Mouse (Mus musculus) C2C12 (cell line): Measurements from ENCODE around the gene Sirt1. TPM values are rescaled to one million over a fixed set of nuclear protein-coding genes. Genes with fewer than 3 reads are reported as not detected.

ENCODE experiments used
- H3K27me3 ChIP-seq: one replicate; pipeline ENCODE4 v1.6.1; 2011; ENCODE audit not compliant: control insufficient read depth, insufficient read depth, insufficient read length
- H3K36me3 ChIP-seq: one replicate; pipeline ENCODE4 v1.6.1; 2011; ENCODE audit not compliant: control insufficient read depth, insufficient read depth
- H3K4me3 ChIP-seq: one replicate; pipeline ENCODE4 v1.5.1; 2011; ENCODE audit warnings: mild to moderate bottlenecking, control low read depth; ENCODE audit not compliant: poor library complexity, insufficient read depth, severe bottlenecking
- H3K79me2 ChIP-seq: one replicate; pipeline ENCODE4 v1.6.1; 2011; ENCODE audit not compliant: control insufficient read depth, insufficient read depth
- H3K79me3 ChIP-seq: one replicate; pipeline ENCODE4 v1.6.1; 2011; ENCODE audit warnings: low read depth, control low read depth
- H3ac ChIP-seq: one replicate; pipeline ENCODE3; 2011; ENCODE audit warnings: low read depth; ENCODE audit not compliant: control insufficient read depth, insufficient read length
- CEBPB ChIP-seq: IDR thresholded peaks from one replicate; pipeline ENCODE4 v1.6.1; 2011; ENCODE audit warnings: low read depth, mild to moderate bottlenecking, control low read depth, moderate library complexity
- CTCF ChIP-seq: IDR thresholded peaks from one replicate; pipeline ENCODE4 v1.5.1; 2011; ENCODE audit not compliant: control insufficient read depth, insufficient read depth, insufficient read length
- FOSL1 ChIP-seq: IDR thresholded peaks from one replicate; pipeline ENCODE4 v1.8.0; 2011; ENCODE audit warnings: mild to moderate bottlenecking, low read length; ENCODE audit not compliant: poor library complexity, insufficient read depth, severe bottlenecking
- MAX ChIP-seq: IDR thresholded peaks from one replicate; pipeline ENCODE4 v1.6.1; 2011; ENCODE audit warnings: mild to moderate bottlenecking, control low read depth
- MYOD1 ChIP-seq: IDR thresholded peaks from one replicate; pipeline ENCODE4 v1.6.1; 2011; ENCODE audit warnings: low read depth; ENCODE audit not compliant: control insufficient read depth, insufficient read length
- MYOG ChIP-seq: IDR thresholded peaks from one replicate; pipeline ENCODE4 v1.6.1; 2011; ENCODE audit not compliant: control insufficient read depth, insufficient read length; ENCODE audit errors: extremely low read depth
- USF1 ChIP-seq: IDR thresholded peaks from one replicate; pipeline ENCODE4 v1.6.1; 2011; ENCODE audit warnings: low read depth, mild to moderate bottlenecking, control low read depth, moderate library complexity
- polyA plus RNA-seq: library from polyadenylated mRNA; unstranded; fragments of >200 nt; fragmentation: generic; extraction: Trizol; gene quantifications from one replicate; pipeline ENCODE4 v1.2.1, GENCODE M21; 2012; ENCODE audit warnings: missing spikeins

The Sirt1 gene
- polyA plus RNA-seq, 1 experiment = 4.2 TPM

- TF ChIP-seq FOSL1 = no peak
- no peak for TF ChIP-seq USF1
- TF ChIP-seq CEBPB = no peak
- TF ChIP-seq CTCF = no peak
- TF ChIP-seq MYOD1 = no peak
- no peak for TF ChIP-seq MYOG
- TF ChIP-seq MAX = no peak
- no peak overlapping the region for H3ac ChIP-seq
These were observed 36.8 kb downstream of the Sirt1 start for GRCm38 (mm10) chr10:63344751-63345150.

GRCm38 (mm10) chr10:63341351-63341750 lies 40.2 kb downstream of the Sirt1 start:
- H3K36me3 ChIP-seq = peaks cover 2% of the 10 kb centered on the region
- H3K4me3 ChIP-seq = no peak overlapping the region
- TF ChIP-seq MYOG = no peak
- TF ChIP-seq CEBPB = no peak
- no peak for TF ChIP-seq MYOD1
- no peak for TF ChIP-seq FOSL1
- no peak overlapping the region for H3ac ChIP-seq
- peaks cover 20% of the 10 kb centered on the region for H3K79me2 ChIP-seq
- no peaks in the 10 kb centered on the region for H3K27me3 ChIP-seq
- H3K79me3 ChIP-seq = peaks cover 16% of the 10 kb centered on the region

More at GRCm38 (mm10) chr10:63344751-63345150, 36.8 kb downstream of the Sirt1 start:
- H3K36me3 ChIP-seq = no peaks in the 10 kb centered on the region
- H3K79me2 ChIP-seq = no peaks in the 10 kb centered on the region
- no peaks in the 10 kb centered on the region for H3K79me3 ChIP-seq
- no peak overlapping the region for H3K4me3 ChIP-seq
- no peaks in the 10 kb centered on the region for H3K27me3 ChIP-seq

DNA sequence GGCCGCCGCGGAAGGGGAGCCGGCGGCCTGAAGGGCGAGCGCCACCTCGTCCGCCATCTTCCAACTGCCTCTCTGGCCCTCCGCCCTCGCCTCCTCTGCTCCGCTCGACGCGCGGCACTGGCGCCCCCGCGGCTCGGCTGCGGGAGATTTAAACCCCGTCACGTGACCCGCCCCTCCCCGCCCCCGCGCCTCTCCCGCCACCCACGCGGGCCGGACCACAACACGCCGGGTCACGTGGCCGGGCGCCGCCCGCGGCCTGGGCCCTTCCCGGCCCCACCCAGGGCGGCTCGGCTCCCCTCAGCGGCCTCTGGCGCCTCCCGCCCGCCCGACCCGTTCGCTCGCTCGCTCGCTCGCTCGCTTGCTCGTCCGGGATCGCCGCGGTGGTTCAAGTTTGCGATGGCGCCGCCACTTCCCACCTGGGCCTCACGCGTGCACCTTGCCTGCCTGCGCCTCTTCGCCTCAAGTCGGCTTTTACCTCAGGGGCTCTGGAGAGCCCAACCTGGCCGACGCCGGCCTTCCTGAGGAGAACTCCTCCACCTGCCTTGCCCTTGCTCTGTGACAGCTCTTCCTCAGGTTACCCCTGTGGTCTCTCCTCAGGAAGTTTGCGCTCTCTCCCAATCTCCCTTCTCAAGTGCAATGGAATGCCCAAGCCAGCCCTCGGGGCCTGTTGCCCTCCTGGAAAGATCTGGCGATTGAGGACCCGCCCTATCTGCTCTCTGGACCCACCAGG lies 42.4 kb downstream of the Sirt1 start:
- Histone ChIP-seq H3K27me3 (no peaks in the 10 kb centered on the region), H3ac (peak overlapping the region; percentile 97), H3K4me3 (peak overlapping the region; percentile 57), H3K36me3 (peaks cover 23% of the 10 kb centered on the region), H3K79me2 (peaks cover 43% of the 10 kb centered on the region), H3K79me3 (peaks cover 33% of the 10 kb centered on the region)
- TF ChIP-seq MAX (peak; percentile 42), USF1 (peak; percentile 75), FOSL1 (no peak), CTCF (peak; percentile 2)

DNA sequence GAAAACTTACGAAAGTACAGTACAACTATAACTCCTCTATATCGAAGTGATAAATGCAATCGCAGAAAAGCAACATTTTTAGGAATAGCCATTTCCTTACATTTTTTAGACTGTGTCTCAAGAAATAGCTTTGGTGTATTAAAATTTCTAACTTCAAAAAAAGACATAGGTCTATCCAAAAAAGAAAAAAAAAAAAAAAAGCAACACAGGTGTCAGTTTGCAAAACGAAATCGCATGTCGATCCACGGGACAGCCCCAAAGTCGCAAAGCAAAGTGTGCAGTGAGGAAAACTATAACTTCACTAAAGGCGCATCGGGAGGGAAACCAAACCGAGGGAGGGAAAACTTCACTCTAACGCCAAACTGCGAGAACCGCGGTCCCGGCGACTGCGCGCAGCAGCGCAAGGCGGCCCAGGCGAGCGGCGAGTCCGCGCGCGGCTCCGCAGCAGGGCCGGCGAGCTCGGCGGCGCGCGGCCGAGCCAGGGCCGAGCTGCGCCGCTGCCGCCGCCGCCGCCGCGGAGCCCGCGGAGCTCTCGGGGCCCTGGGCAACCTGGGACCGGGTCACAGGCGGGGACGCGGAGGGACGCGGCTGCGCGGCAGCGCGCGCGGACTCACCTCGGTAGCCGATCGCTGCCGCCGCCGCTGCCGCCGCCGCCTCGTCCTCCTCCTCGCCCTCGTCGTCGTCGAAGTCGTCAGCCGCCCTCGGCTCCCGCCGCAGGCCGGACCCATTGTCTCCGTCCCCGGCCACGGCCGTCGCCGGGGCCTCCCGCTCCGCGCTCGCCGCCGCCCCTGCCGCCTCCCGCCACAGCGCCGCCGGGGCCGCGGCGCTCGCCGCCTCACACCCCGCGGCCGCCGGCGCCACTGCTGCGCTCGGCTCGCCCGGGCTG lies 43.3 kb downstream of the Sirt1 start:
- H3ac ChIP-seq = peak overlapping the region; percentile 97
- no peak for TF ChIP-seq MYOG
- TF ChIP-seq MYOD1 = no peak
- TF ChIP-seq FOSL1 = no peak
- no peak for TF ChIP-seq USF1
- no peak for TF ChIP-seq MAX
- TF ChIP-seq CEBPB = no peak
- no peak for TF ChIP-seq CTCF
- H3K79me3 ChIP-seq = peaks cover 35% of the 10 kb centered on the region
- H3K79me2 ChIP-seq = peaks cover 52% of the 10 kb centered on the region
- no peaks in the 10 kb centered on the region for H3K27me3 ChIP-seq
- peak overlapping the region; percentile 57 for H3K4me3 ChIP-seq
- peaks cover 31% of the 10 kb centered on the region for H3K36me3 ChIP-seq

GRCm38 (mm10) chr10:63337326-63337725 lies 44.2 kb downstream of the Sirt1 start:
- H3K79me2 ChIP-seq = peaks cover 56% of the 10 kb centered on the region
- H3ac ChIP-seq = peak overlapping the region; percentile 26
- H3K27me3 ChIP-seq = no peaks in the 10 kb centered on the region
- peak overlapping the region; percentile 57 for H3K4me3 ChIP-seq
- H3K36me3 ChIP-seq = peaks cover 40% of the 10 kb centered on the region
- TF ChIP-seq CEBPB = no peak
- no peak for TF ChIP-seq FOSL1
- no peak for TF ChIP-seq MAX
- TF ChIP-seq MYOD1 = no peak
- TF ChIP-seq USF1 = no peak
- TF ChIP-seq CTCF = no peak
- TF ChIP-seq MYOG = no peak
- H3K79me3 ChIP-seq = peaks cover 36% of the 10 kb centered on the region
